Mouse (Mus musculus) fibroblast of lung, adult 2 months (primary cell): ENCODE results near the gene Rgma.

ENCODE experiments used
- DNase-seq: peaks from one replicate; pipeline ENCODE4 v3.0.0-alpha.2; 2011; ENCODE audit warnings: low read depth

The Rgma gene

DNA sequence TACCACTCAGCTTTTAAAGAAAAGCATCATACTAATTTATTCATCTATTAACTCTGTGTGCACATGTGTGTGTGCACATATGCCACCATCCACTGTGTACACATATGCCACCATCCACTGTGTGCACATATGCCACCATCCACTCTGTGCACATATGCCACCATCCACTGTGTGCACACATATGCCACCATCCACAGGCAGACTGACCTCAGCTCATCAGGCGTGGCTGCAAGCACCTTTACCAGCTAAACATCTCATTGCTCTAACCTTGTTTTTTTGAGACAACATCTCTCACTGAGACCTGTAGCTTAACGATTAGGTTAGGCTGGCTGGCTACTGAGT is 59.0 kb downstream of the Rgma start:
- no peak for DNase-seq

DNA sequence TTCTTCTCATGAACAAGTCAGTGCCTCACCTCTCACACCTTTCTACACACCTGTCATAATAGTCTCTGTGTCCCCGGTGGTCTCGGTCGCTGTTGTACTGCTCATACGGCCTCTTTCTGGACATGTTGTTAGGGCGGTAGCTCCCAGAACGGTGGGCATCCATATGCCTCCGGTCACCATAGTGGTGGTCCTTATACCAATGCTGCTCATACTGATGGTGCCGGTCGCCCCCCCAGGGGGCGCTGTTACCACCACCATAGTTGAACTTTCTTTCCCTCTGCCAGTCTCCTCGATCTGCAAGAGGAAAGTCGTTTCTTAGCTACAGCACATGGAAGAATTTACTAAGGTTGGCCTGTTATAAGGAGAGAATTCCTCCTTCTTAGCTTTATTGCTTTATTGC is 60.4 kb downstream of the Rgma start:
- DNase-seq, result no peak

- DNase-seq, result no peak
Measured at GRCm38 (mm10) chr7:73441802-73442201, 66.5 kb downstream of the Rgma start.

DNA sequence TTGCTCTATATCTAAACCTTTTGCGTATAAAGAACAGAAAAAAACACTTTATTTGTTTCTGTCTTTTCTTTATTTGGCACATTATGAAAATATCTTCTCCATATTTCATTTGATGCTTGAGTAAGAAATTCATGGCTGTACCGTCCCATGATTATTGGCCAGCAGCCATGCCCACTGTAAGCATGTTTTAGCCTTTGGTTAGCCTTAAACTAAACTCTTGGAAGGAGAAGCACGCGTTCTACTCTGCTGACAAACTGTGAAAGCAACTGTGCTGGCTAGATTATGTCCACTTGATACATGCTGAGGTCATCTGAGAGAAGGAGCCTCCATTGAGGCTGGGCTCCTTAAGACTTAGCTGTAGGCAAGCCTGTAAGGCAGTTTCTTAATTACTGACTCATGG is 66.9 kb downstream of the Rgma start:
- DNase-seq, result no peak

DNA sequence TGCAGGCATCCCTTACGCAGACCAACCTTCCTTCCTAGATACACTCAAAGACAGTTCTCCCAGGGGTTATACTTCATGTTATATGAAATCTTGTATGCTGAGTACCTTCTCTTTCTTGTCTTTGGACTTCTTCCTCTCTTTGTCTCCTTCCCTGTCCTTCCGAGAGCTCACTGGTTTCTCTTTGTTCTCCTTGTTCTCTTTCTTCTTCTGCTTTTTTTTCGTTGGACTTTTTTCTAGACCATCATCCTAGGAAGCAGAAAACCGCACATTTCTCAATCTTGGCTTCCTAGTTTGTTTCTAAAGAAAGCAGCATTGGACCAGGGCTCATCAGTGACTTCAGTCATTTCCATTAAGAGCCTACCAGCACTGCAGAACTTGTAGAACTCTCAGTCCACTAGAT is 76.3 kb downstream of the Rgma start:
- no peak for DNase-seq

- no peak for DNase-seq
Measured at GRCm38 (mm10) chr7:73452187-73452808, 77.0 kb downstream of the Rgma start.

DNA sequence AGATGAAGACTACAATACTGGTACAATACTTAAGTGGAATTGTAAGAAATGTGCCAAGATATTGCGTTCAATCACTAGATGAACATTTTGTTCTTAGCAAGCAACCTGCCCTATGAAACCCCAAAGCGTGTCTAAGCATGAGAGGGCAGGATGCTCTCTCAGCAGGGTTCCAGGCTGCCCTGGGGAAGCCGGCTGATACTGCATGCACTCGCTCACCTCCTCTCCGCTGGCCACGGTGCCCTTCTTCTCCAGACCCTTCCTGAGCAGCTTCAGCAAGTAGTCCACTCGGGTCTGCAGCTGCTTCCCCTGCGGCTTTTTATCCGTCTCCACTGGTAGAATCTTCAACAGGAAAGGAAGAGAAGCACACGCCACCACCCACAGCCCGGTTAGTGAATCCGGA is 78.8 kb downstream of the Rgma start:
- DNase-seq, result no peak

- DNase-seq, result no peak
Measured at GRCm38 (mm10) chr7:73463546-73463945, 88.2 kb downstream of the Rgma start.

- no peak for DNase-seq
Measured at GRCm38 (mm10) chr7:73467741-73468140, 92.4 kb downstream of the Rgma start.
